Mouse (Mus musculus) naive thymus-derived CD4-positive, alpha-beta T cell, adult 2 months (primary cell): ENCODE data around the gene Mtrex.
A peak's percentile ranks its signal among the peaks of the same experiment; 100 is the strongest.

Experiments
- DNase-seq: peaks from one replicate; pipeline ENCODE4 v3.0.0-alpha.2; 2011; ENCODE audit warnings: low read depth

Gene Mtrex

DNA sequence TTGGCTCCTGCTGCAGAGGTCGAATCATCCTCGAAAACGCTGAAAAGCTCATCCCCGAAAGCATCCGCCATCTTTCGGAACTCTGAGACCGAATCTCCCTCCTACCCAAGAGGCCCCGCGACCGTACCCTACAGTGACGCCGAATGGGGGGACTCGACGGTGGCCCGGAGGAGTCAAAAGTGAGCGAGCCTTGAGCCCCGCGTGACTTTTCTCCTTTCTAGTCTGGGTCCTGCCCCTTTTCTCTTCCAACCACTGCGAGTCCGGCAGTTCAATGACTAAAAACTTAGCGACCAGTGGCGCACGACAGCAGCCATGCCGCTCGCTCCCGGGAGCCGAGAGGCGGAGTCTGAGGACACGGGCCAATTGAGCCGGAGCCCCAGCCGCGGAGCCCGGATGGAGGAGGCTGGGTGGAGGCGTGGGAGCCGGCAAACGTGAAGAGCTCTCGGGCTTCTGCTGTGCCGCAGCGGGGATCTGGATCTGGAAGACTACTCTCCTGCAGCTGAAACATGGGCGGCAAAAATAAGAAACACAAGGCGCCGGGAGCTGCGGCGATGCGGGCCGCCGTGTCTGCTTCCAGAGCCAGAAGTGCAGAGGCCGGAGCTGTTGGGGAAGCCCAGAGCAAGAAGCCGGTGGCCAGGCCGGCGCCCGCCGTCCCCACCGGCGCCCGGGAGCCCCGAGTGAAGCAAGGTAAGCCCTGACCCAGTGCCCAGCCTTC lies at the start of gene Mtrex, which contains the start of gene Dhx29:
Mtrex (minus strand) TSS at position 112 of the 715 bp plus-strand sequence.
Dhx29 (plus strand) TSS at position 168 of the 715 bp plus-strand sequence.
- DNase-seq = peak; percentile 97

DNA sequence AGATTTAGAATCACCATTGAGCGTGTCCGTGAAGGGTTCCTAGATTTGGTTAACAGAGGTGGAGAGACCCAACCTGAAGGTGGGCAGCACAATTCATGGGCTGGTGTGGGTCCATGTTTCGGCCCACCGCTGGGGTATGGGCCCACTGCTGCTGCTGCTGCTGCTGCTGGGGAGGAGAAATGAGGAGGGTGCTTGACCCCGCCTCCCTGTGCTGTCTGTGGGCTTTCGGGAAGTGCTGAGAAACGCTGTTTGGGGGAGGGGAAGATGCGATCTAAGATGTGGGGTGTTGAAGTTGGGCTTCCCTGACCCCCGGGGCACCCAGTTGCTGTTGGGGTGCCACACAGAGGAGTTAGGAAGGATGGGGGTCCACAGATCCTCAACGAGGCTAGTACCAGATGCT lies 49.5 kb upstream of the Mtrex start:
- no peak for DNase-seq

DNA sequence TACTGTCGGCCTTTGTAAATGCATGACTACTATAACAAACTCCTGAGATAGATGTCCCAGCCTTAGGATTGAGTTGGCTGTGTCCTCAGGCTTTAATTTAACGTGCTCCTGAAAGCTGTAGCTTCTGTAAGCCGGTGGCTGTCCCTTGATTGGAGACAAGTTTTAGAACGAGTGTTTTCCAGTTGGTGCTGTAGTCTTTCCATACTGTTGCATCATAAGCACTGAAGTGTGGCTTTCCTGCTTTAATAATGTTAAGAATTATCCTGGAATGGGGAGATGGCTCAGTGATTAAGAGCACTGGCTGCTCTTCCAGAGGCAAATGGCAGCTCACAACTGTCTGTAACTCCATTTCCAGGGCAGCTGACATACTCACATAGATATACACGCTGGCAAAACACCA lies 40.1 kb upstream of the Mtrex start:
- no peak for DNase-seq

DNA sequence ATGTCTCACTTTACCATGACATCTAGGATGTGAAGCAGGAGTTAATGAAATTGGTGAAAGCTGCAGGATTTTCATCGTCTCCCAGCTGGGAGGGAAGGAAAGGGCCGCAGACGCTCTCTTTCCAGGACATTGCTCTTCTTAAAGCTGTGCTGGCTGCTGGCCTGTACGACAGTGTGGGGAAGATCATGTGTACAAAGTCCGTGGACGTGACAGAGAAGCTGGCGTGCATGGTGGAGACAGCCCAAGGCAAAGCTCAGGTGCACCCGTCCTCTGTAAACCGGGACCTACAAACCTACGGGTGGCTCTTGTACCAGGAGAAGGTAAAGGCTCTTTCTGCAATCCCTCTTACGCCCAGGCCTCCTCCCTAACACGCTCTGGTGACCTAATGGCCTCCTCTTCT lies 37.2 kb upstream of the Mtrex start:
- DNase-seq = no peak

DNA sequence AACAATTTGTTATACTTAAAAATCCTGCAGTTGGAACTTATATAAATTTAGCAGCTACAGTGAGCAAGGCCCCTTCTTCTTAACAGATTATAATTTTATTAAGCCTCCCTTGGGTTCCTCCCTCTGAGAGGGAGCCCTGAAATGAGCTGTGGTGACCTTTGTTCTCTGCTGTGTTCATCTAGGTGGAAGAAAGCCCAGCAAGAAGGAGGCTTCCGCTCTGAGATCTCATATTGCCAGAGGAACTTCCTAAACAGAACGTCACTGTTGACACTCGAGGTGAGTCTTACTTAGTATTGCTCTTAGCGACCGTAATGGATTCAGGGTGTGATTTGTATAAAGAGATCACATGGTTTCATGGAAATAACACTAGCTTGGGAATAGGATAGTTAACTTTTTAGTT lies 35.9 kb upstream of the Mtrex start:
- DNase-seq = no peak

DNA sequence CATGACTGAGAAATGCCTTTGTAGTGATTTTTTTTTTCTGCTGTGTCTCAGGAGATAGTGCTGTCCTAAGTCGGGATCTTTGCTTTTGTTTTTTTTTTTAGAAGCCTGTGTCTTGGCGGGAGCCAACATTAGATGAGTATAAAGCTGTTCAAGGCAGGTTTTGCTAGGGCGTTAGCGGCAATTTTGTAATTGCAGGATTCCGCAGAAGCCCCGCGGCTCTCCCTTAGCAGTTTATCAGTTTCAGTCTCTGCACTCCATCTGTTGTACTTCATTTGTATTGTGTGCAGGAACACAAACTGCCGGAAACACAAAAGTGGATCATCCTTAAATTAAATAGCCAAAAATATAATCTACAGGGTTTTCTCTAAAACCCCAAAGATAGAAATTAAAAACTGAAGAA lies 26.9 kb upstream of the Mtrex start:
- DNase-seq = no peak

DNA sequence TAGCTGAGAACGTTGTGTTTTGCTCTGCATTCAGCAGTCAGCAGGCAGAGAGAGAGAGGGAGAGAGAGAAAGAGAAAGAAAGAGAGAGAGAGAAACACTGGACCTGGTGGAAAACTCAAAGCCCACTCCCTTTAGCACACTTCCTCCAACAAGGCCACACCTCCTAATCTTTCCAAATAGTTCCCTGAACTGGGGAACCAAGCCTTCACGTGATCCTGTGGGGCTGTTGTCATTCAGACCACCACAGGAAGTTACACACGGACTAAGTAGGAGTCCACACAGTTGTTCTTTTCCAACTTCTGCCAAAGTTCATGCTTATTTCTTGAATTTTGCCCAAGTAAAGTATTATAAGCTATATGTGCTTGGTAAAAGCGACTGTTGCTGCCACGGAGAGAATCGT lies 18.7 kb upstream of the Mtrex start:
- no peak for DNase-seq

DNA sequence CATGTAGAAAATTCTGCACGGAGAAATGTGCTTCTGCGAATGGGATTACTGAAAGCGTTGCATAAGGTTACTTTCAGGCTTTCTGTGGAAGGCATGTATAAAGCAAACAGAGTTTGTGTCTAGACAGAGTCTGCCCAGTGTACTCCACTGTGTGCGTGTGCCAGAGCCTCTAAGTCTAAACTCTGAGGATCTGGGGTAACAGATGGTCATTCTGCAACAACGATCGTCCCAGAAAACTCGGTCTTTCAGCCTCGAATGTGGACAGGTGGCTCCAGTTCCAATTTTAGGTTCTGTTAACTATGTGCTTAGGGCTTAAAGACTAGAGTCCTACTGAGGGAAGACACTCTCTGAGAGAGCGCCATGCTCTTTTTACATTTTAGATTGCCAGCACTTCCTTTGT lies 18.1 kb upstream of the Mtrex start:
- DNase-seq = no peak

DNA sequence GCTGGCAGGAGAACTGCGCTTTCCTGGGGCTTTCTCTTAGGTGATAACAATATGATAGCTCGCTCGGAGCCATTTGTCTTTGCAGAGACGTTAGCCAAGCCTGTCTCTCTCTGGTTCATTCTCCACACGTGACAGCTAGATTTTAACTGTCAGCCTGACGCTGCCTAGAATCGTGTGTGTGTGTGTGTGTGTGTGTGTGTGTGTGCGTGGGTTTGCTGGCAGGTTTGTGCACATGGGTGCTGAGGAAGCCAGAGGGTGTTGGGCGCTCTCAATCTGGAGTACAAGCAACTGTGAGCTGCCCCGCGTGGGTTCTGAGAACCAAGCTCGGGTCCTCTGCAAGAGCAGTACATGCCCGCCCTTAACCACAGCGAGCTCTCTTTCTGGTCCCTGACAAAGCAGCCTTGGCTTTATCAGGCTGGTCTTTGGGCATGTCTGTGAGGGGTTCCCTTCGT lies 14.7 kb upstream of the Mtrex start:
- DNase-seq = peak; percentile 14

DNA sequence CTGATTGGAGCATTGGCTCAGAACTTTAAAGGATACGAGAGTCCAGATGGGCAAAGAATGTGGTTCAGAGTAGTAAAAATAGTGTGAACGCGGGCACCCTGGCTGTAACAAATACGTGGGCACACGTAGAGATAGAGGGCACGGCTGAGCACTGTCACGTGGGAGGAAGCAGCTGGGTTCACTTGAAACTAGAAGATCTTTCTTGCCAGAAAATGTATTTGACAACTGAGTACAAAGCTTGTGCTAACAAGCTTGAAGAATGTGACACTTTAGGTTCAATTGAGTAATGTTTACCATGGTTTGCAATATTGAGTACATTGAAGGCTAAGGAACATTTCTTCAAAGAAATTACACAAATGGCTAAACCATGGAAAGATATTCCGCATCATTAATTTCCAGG lies 10.9 kb upstream of the Mtrex start:
- no peak for DNase-seq

DNA sequence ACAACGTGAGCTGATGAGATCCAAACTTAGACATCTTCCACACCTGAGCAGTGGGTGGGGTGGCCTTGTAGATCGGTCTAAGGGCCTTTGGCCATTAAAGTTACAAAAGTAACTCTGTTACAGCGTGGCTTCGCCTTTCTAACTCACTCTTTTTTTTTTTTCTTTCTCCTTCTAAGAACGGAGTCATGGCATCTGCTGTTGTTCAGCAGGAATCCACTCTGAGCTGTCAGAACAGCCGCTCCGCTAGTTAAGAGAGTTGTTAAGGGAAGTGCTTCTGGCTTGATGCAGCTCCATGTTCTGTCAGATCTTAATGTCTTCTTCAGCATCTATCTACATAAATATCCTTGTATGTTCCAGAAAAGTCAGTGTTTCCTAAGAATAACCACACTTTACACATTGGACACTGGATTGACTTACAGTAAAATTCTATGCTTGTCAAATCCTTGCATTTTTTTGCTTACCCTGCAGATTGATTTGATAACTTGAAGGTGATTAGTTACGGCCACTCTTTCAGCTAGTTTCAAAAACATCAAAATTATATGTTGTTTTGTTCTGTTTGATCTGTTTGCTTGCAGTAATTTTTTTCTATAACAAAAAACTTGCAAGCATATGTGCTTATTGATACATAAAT lies 955 bp upstream of the Mtrex start:
- no peak for DNase-seq

DNA sequence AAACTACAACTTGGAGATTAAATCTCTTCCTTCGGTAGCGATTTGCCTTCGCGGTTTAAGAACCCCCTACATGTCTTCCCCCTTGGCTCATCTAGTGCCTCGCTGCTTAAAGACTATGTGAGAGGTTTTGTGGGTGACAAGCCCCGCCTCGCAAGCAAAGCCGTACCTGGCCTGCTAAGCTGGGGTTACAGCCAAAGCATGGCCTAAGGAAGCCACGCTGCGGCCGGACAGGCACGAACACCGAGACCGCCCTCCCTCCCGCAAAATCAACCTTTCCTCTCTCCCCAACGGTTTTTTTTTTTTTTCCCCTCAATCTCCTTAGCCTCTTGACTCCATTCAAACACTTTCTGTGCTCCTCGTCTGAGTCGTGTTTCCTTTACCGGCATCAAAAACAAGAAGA lies 402 bp downstream of the Mtrex start:
- no peak for DNase-seq

DNA sequence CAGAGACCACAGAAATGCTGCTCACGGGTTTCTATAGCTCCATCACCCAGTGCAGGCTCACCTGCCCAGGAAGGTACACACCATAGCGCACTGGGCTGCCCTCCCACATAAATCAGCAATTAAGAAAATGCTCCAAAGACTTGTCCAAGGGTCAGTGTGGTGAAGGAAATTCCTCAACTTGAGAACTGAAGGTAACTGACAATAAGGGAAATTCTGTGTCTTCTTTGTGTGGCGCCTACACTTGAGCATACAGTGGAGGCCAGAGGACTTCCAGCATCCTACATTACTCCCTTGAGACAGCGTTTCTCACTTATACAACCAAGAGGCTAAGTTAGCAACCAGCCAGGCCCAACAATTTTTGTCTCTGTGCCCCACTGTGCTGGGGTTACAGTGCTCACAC lies 1.2 kb downstream of the Mtrex start:
- DNase-seq = peak; percentile 18

DNA sequence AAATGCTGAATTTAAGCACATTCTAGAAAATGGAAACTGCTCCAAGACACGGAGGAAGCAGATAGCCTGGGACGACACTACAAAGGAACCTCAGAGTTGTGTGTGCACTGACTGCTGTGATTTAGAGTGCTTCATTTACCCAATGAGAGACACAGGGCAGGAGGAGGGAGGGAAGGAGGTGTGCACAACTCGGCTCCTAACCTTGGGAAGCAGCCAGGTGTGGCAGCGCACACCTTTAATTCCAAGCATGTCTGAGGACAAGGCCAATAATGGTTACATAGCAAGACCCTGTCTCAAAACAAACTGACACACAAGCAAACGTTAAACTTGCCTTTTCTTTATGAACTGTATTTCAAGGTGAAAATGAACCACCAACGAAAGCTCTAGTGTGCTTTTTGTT lies 1.9 kb downstream of the Mtrex start:
- no peak for DNase-seq

DNA sequence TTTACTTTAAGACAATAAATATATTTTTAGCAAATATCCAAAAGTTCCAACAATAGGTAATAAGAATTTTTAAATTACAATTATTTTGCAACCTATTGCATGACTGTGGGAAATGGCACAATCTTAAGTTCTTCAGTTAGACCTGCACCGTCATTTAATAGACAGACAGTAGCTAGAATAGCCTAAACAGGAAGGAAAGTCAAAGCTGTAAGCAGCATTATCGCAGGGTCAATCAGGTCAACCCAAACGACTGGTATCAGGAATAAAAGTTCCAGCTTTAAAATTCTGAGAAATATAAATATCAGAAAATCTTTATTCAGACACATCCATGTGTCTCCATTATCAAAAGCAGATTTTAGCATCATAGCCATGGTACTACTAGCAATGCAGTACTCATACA lies 6.3 kb downstream of the Mtrex start:
- DNase-seq = no peak

DNA sequence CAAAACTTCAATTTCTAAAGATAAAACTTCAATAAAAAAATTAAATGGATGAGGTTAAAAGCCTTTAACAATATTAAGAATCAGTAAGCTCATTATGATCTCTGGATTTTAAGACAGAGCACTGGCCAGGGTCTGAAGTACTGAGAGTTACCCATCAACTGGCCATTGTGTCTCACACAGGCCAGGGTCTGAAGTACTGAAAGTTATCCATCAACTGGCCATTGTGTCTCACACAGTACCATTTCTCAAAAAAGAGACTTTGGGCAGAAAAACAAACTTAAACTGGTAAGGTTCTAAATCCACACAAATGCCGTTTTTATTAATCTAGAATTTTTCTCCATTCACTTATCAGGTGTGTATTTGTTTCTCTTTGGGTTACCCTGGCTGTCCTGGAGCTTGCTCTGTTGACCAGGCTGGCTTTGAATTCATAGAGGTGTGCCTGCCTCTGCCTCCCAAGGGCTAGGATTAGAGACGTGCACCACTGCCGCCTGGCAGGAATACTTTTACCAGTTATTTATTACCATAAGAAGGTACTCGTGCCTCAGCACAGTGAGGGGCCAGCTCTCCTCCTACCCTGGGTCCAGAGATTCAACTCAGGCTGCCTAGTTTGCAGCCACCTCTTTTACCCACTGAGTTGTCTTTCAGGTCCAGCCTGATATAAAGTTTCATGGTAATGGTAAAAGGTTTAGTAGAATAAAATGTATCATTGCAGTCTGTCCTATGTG lies 7.9 kb downstream of the Mtrex start:
- no peak for DNase-seq

DNA sequence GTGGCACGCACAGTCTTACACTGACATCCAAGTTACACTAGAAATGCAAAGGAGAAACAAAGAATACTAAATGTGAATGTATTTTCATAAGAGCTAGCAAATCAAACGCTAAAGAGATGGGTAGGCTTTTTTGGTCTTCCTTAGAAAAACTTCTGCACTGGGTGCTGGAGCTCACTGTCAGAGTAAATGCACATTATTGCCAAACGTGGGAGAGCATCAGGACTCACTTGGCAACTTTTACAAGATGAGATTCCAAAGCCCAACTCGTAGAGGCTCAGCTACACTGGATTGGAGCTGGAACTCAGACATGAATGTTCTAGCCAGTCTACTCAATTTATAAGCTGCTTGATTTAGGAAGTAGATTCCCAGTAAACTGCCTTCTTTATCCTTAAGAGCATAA lies 16.8 kb downstream of the Mtrex start:
- no peak for DNase-seq

DNA sequence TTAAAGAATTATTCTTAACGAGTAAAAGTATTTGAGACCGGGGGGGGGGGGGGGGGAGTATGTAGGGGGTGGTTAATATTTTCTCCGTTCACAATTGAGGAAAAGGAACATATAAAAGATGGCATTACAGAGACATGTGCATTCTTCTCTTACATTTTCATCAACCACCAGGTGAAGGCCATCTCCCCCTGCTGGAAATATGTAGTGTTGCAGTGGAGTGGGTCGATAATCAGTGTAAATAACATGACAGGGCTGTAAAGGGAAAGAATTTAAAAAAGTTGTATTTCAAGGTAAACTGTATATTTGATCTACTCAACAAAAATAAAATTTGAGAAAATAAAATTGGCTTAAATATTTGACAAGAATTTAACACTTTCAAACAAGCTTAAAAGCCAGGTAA lies 17.5 kb downstream of the Mtrex start:
- peak; percentile 66 for DNase-seq

DNA sequence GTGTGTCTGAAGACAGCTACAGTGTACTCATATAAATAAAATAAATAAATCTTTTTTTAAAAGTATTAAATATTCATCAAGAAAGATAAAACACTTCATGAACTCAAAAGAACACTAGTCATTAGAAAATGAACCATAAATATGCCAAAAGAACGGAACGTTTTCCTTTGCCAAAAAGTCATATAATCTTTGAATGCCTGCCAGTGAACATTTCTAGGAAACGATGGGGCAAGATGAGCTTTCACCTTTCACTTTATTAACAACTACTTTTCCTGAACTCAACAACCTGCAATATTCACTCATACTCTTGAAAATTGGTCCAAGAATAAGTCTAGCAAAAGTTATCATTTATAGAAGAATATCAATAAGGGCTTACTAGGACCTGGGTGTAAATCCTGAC lies 25.0 kb downstream of the Mtrex start:
- DNase-seq = no peak

DNA sequence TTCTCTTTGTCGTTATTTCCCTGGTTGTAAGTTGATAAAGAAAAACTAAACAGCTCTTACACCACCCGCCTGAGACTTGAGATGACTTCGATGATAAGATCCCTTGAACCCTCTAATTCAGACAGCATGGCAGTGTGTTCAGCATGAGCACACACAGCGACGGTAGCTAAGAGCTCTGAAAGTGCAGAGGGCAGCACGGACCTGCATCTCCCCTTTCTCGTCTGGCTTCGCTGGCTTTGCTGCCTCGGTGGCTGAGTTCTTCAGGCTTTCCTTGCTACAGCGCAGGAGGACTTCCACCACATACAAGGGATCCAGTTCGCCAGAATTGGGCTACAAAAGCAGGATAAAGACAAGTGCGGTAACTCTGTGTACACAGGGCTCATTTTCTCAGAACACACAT lies 40.0 kb downstream of the Mtrex start:
- DNase-seq = no peak

DNA sequence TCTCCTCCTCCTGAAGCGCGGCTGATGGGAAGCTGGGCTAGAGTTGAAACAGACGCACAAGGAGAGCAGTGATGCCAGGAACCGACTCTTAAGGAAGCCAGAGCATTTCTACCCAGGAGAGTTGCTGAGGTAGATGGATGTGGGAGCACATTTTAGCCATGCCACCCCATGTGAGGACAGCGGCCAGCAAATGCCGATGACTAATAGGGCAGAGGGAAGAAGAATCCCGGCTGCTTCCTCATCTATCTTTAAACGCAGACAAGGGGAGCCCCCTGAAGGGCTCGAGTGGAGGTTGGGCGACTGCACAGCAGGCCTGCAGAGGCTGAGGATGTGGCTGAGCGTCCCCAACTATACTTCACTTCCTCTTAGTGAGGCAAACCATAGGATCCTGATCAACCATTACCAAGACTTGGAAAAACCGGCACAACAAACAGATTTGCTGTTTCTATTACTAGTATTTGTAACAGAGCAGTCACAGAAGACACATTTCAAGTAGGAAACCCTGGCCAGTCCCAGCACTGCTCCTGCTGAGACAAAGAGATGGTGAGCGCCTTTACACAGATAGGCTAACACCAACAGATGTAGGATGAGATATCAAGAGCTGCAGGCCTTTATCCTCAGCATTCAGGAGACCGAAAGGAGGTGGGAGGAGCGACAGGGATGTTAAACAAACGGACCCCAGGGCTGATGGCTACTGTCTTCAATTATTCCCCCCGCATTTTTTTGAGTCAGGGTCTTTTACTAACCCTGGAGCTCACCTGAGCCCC lies 55.5 kb downstream of the Mtrex start:
- DNase-seq = no peak

DNA sequence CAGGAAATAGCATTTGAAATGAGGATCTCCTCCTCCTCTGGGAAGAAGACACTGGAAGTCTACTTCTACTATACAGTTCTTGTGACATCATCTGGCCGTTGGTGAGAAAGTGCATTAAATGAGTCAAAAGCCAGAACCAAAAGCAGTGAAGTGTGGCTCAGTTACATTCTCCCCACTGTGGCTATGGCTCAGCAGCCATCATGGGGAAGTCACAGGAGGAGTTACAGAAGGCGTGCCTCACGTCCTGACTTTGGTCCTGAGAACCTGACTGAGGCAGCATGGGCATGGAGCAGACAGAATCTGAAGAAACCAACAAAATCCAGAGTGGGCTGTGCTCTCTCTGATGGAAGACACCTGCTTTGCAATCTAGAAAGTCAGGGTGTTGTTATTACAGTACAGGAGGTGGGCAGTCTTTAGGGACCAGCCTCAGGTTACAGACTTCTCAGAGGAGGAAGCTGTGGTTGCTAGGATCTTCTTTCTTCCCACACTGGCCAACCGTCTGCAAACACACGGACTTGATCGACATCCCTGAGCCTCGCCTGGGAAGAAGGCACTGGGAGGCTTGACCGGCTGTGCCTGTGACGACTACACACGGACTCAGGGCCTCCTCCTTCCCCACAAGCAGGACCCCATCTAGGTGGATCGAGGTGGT lies 57.0 kb downstream of the Mtrex start:
- no peak for DNase-seq
